Mouse (Mus musculus): Measurements from ENCODE around the gene Serpinb11. TPM values are rescaled to one million over a fixed set of nuclear protein-coding genes. Genes with fewer than 3 reads are reported as not detected.

Serpinb11 gene
- not detected for polyA plus RNA-seq (2014; fragmentation: Illumina TruSeq; extraction: RNeasy Lipid Tissue Mini Kit (QIAGEN cat#74804); ENCODE audit: low replicate concordance)

DNA sequence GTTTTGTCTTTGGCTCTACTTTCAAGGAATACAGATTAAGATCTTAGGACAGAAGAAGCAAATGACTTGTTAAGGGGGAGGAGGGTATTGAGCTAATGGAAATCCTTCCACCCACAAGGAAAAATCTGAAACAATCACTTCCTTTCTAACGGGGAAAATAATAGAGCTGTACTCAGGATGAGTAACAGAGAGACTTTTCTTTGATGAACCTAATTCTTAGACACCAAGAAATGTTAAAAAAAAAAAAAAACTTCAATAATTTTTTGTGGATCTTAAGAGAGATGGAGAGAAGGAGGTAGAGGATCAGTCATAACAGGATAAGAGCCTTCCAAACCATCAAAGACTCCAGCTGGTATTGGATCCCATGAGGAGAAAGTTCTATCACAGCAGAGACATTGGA is at the start of gene Serpinb11:
Gene Serpinb11, plus strand, starts transcription at position 301 of the 400 bp plus-strand sequence.

DNA sequence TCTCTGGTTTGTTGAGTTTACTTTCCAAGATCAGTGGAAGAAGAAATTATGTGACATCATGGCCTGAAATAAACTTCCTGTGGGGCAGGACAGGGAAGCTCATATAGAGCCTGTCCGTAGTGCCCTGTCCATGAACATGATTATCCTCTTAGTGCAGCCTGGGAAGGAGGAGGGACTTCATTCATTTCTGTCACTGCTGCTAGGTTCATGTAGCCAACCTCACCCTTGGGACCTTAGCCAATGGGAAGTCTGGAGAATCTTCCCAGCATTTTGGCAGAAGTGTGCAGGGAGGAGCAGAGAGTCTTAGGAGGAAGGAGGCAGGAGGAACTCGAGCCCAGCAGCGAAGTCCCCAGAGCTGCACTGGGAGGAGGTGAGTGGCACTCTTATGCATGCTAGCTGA is 38.4 kb downstream of the Serpinb11 start, which contains the start of gene Serpinb7:
Gene Serpinb7, plus strand, starts transcription at position 301 of the 400 bp plus-strand sequence.

Other genes starting within 250 kb of the Serpinb11 start
- gene Serpinb3b, start 82.8 kb upstream of the Serpinb11 start, polyA plus RNA-seq (2014; fragmentation: Illumina TruSeq; extraction: RNeasy Lipid Tissue Mini Kit (QIAGEN cat#74804); ENCODE audit: low replicate concordance) = not detected
- not detected for gene Serpinb3c, start 82.8 kb upstream of the Serpinb11 start, polyA plus RNA-seq (2014; fragmentation: Illumina TruSeq; extraction: RNeasy Lipid Tissue Mini Kit (QIAGEN cat#74804); ENCODE audit: low replicate concordance)
- gene Serpinb7, start 38.5 kb downstream of the Serpinb11 start, polyA plus RNA-seq (2014; fragmentation: Illumina TruSeq; extraction: RNeasy Lipid Tissue Mini Kit (QIAGEN cat#74804); ENCODE audit: low replicate concordance) = not detected
- 2.4 TPM for gene Serpinb2, start 150.2 kb downstream of the Serpinb11 start, polyA plus RNA-seq (2014; fragmentation: Illumina TruSeq; extraction: RNeasy Lipid Tissue Mini Kit (QIAGEN cat#74804); ENCODE audit: low replicate concordance)
- gene Serpinb8, start 228.8 kb downstream of the Serpinb11 start, polyA plus RNA-seq (2014; fragmentation: Illumina TruSeq; extraction: RNeasy Lipid Tissue Mini Kit (QIAGEN cat#74804); ENCODE audit: low replicate concordance) = 1.9 TPM